Mouse (Mus musculus) CH12.LX (cell line): ENCODE measurements around the gene Aire. TPM values are rescaled to one million over a fixed set of nuclear protein-coding genes. Genes with fewer than 3 reads are reported as not detected.

Experiments used
- DNase-seq: peaks from one replicate; pipeline ENCODE4 v3.0.0-alpha.2; 2013; ENCODE audit errors: extremely low read depth
- H3K27ac ChIP-seq: 2 replicates; pipeline ENCODE4 v1.5.1; 2012; ENCODE audit warnings: low read depth, mild to moderate bottlenecking, control low read depth, moderate library complexity; ENCODE audit not compliant: insufficient read depth
- H3K27me3 ChIP-seq: replicated peaks from 2 replicates; pipeline ENCODE3; 2012; ENCODE audit warnings: inconsistent platforms
- H3K36me3 ChIP-seq, 2 experiments: replicated peaks in 1 of 2; 2 replicates each; pipeline versions ENCODE3 to v1.6.1; 2012; ENCODE audit warnings: inconsistent platforms in 1 of 2, low read length in 1 of 2, mild to moderate bottlenecking in 1 of 2, mixed read lengths in 1 of 2, moderate library complexity in 1 of 2; ENCODE audit not compliant: control insufficient read depth in 1 of 2, insufficient read depth in 1 of 2
- H3K4me1 ChIP-seq, 2 experiments: 2 replicates each; pipeline ENCODE4 v1.6.1; 2012; ENCODE audit warnings: inconsistent platforms in 1 of 2, moderate library complexity in 1 of 2; ENCODE audit not compliant: insufficient read depth in 2 of 2, control insufficient read depth in 1 of 2
- H3K4me2 ChIP-seq: 2 replicates; pipeline ENCODE4 v1.6.1; 2012; ENCODE audit warnings: low read depth, mild to moderate bottlenecking, control low read depth; ENCODE audit not compliant: poor library complexity, insufficient read depth, severe bottlenecking
- H3K4me3 ChIP-seq, 3 experiments: fragments of 150-350 bp in 1 of 3; sonication (generic) in 1 of 3; replicated peaks in 1 of 3; 2 replicates each; pipeline versions ENCODE3 to v1.5.1; 2011 to 2012; ENCODE audit warnings: low read depth in 2 of 3, low read length in 2 of 3, mild to moderate bottlenecking in 2 of 3, moderate library complexity in 2 of 3, control low read depth in 1 of 3, improper control_type of control experiment in 1 of 3, inconsistent platforms in 1 of 3, mixed read lengths in 1 of 3; ENCODE audit not compliant: poor library complexity in 1 of 3
- H3K79me2 ChIP-seq: replicated peaks from 2 replicates; pipeline ENCODE4 v1.6.1; 2012; ENCODE audit warnings: mild to moderate bottlenecking, moderate library complexity; ENCODE audit not compliant: control insufficient read depth, poor library complexity, insufficient read depth, severe bottlenecking; ENCODE audit errors: extremely low read depth
- H3K9ac ChIP-seq: 2 replicates; pipeline ENCODE4 v1.6.1; 2012; ENCODE audit warnings: low read depth, mild to moderate bottlenecking, control low read depth, moderate library complexity; ENCODE audit not compliant: insufficient read depth
- H3K9me3 ChIP-seq: replicated peaks from 2 replicates; pipeline ENCODE3; 2012; ENCODE audit warnings: low read length, inconsistent platforms, mixed read lengths
- BHLHE40 ChIP-seq: IDR thresholded peaks from 2 replicates; pipeline ENCODE4 v1.6.1; 2011; ENCODE audit warnings: mild to moderate bottlenecking, low read depth, low read length, improper control_type of control experiment
- CHD1 ChIP-seq: IDR thresholded peaks from 2 replicates; pipeline ENCODE4 v1.6.1; 2012; ENCODE audit warnings: low read depth, low read length, improper control_type of control experiment, inconsistent platforms
- CHD2 ChIP-seq: IDR thresholded peaks from 2 replicates; pipeline ENCODE4 v1.6.1; 2011; ENCODE audit warnings: low read length, improper control_type of control experiment
- CTCF ChIP-seq, 2 experiments: IDR thresholded peaks in 1 of 2; conservative IDR thresholded peaks in 1 of 2; 2 replicates each; pipeline ENCODE4 v1.5.1; 2011 to 2012; ENCODE audit warnings: low read depth in 2 of 2, low read length in 2 of 2, improper control_type of control experiment in 1 of 2, inconsistent platforms in 1 of 2, mild to moderate bottlenecking in 1 of 2, moderate library complexity in 1 of 2
- E2F4 ChIP-seq: IDR thresholded peaks from 2 replicates; pipeline ENCODE4 v1.6.1; 2011; ENCODE audit warnings: low read depth, low read length, improper control_type of control experiment; ENCODE audit not compliant: insufficient replicate concordance
- ETS1 ChIP-seq: conservative IDR thresholded peaks from 2 replicates; pipeline ENCODE4 v1.6.1; 2012; ENCODE audit warnings: low read depth, mild to moderate bottlenecking, inconsistent platforms, low read length, improper control_type of control experiment, moderate library complexity
- GABPA ChIP-seq: IDR thresholded peaks from 2 replicates; pipeline ENCODE4 v1.6.1; 2012; ENCODE audit warnings: low read depth, low read length, improper control_type of control experiment, inconsistent platforms; ENCODE audit not compliant: insufficient replicate concordance
- HCFC1 ChIP-seq: IDR thresholded peaks from 2 replicates; pipeline ENCODE4 v1.6.1; 2012; ENCODE audit warnings: low read depth, mild to moderate bottlenecking, inconsistent platforms, low read length, improper control_type of control experiment
- IRF4 ChIP-seq: IDR thresholded peaks from 2 replicates; pipeline ENCODE4 v1.6.1; 2014; ENCODE audit warnings: low read depth, mild to moderate bottlenecking, inconsistent platforms, low read length, improper control_type of control experiment
- JUN ChIP-seq: IDR thresholded peaks from 2 replicates; pipeline ENCODE4 v1.6.1; 2011; ENCODE audit warnings: low read depth, mild to moderate bottlenecking, low read length, improper control_type of control experiment, moderate library complexity; ENCODE audit not compliant: insufficient read depth
- JUND ChIP-seq: conservative IDR thresholded peaks from 2 replicates; pipeline ENCODE4 v1.6.1; 2011; ENCODE audit warnings: low read depth, low read length, improper control_type of control experiment
- KAT2A ChIP-seq: IDR thresholded peaks from 2 replicates; pipeline ENCODE4 v1.6.1; 2012; ENCODE audit warnings: low read length, improper control_type of control experiment, inconsistent platforms; ENCODE audit not compliant: insufficient replicate concordance
- MAFK ChIP-seq: IDR thresholded peaks from 2 replicates; pipeline ENCODE4 v1.6.1; 2011; ENCODE audit warnings: low read length, improper control_type of control experiment; ENCODE audit not compliant: insufficient replicate concordance
- MAX ChIP-seq: IDR thresholded peaks from 2 replicates; pipeline ENCODE4 v1.6.1; 2011; ENCODE audit warnings: low read length, improper control_type of control experiment
- MAZ ChIP-seq: IDR thresholded peaks from 2 replicates; pipeline ENCODE4 v1.6.1; 2012; ENCODE audit warnings: low read depth, mild to moderate bottlenecking, inconsistent platforms, low read length, improper control_type of control experiment, moderate library complexity
- MEF2A ChIP-seq: IDR thresholded peaks from 2 replicates; pipeline ENCODE4 v1.6.1; 2014; ENCODE audit warnings: low read depth, mild to moderate bottlenecking, inconsistent platforms, low read length, improper control_type of control experiment, borderline replicate concordance
- MXI1 ChIP-seq: IDR thresholded peaks from 2 replicates; pipeline ENCODE4 v1.6.1; 2011; ENCODE audit warnings: mild to moderate bottlenecking, low read depth, low read length, improper control_type of control experiment
- MYC ChIP-seq: IDR thresholded peaks from 2 replicates; pipeline ENCODE4 v1.6.1; 2011; ENCODE audit warnings: low read depth, mild to moderate bottlenecking, improper control_type of control experiment, low read length
- NRF1 ChIP-seq: IDR thresholded peaks from 2 replicates; pipeline ENCODE4 v1.6.1; 2014; ENCODE audit warnings: low read depth, mild to moderate bottlenecking, inconsistent platforms, low read length, improper control_type of control experiment, moderate library complexity
- PAX5 ChIP-seq: IDR thresholded peaks from 2 replicates; pipeline ENCODE4 v1.6.1; 2012; ENCODE audit warnings: low read length, inconsistent platforms, mixed read lengths
- POLR2A ChIP-seq: IDR thresholded peaks from 2 replicates; pipeline ENCODE4 v1.6.1; 2011; ENCODE audit warnings: low read depth, mild to moderate bottlenecking, improper control_type of control experiment, low read length
- POLR2AphosphoS2 ChIP-seq: IDR thresholded peaks from 2 replicates; pipeline ENCODE4 v1.6.1; 2011; ENCODE audit warnings: low read depth, low read length, improper control_type of control experiment
- RAD21 ChIP-seq: IDR thresholded peaks from 2 replicates; pipeline ENCODE4 v1.6.1; 2011; ENCODE audit warnings: low read depth, mild to moderate bottlenecking, low read length, improper control_type of control experiment, moderate library complexity
- RCOR1 ChIP-seq: conservative IDR thresholded peaks from 2 replicates; pipeline ENCODE4 v1.6.1; 2012; ENCODE audit warnings: low read depth, mild to moderate bottlenecking, inconsistent platforms, low read length, improper control_type of control experiment
- SIN3A ChIP-seq: IDR thresholded peaks from 2 replicates; pipeline ENCODE4 v1.6.1; 2012; ENCODE audit warnings: low read length, improper control_type of control experiment, inconsistent platforms
- SMC3 ChIP-seq: IDR thresholded peaks from 2 replicates; pipeline ENCODE4 v1.6.1; 2011; ENCODE audit warnings: low read depth, low read length, improper control_type of control experiment
- TBP ChIP-seq: conservative IDR thresholded peaks from 2 replicates; pipeline ENCODE4 v1.6.1; 2011; ENCODE audit warnings: low read depth, low read length, improper control_type of control experiment
- TCF12 ChIP-seq: IDR thresholded peaks from 2 replicates; pipeline ENCODE4 v1.6.1; 2014; ENCODE audit warnings: low read depth, mild to moderate bottlenecking, inconsistent platforms, low read length, improper control_type of control experiment
- USF2 ChIP-seq: conservative IDR thresholded peaks from 2 replicates; pipeline ENCODE4 v1.6.1; 2011; ENCODE audit warnings: low read depth, low read length, improper control_type of control experiment
- ZC3H11A ChIP-seq: IDR thresholded peaks from 2 replicates; pipeline ENCODE4 v1.6.1; 2012; ENCODE audit warnings: low read depth, mild to moderate bottlenecking, inconsistent platforms, low read length, improper control_type of control experiment
- ZKSCAN1 ChIP-seq: IDR thresholded peaks from 2 replicates; pipeline ENCODE4 v1.6.1; 2012; ENCODE audit warnings: low read depth, inconsistent platforms, low read length, improper control_type of control experiment, borderline replicate concordance
- ZMIZ1 ChIP-seq: IDR thresholded peaks from 2 replicates; pipeline ENCODE4 v1.6.1; 2012; ENCODE audit warnings: low read depth, mild to moderate bottlenecking, inconsistent platforms, low read length, improper control_type of control experiment
- ZNF384 ChIP-seq: IDR thresholded peaks from 2 replicates; pipeline ENCODE4 v1.6.1; 2012; ENCODE audit warnings: low read depth, low read length, improper control_type of control experiment, inconsistent platforms
- dilution Hi-C: fragments of 300-500 bp; cut with MboI; formaldehyde crosslinking; loops from 2 replicates; pipeline ENCODE4 v1.14.3; 2020; ENCODE audit warnings: low sequenced_read_pairs; ENCODE audit not compliant: extremely low pct_unique_long_range_greater_than_20kb, extremely low pct_ligation_motif_present
- in situ Hi-C: fragments of 300-500 bp; cut with MboI; formaldehyde crosslinking; loops from 3 replicates; pipeline ENCODE4 v1.14.3; 2019; ENCODE audit warnings: low sequenced_read_pairs, low pct_ligation_motif_present, low pct_unique_long_range_greater_than_20kb, mixed read lengths
- polyA plus RNA-seq: library from polyadenylated mRNA; unstranded; fragments of >175 nt; gene quantifications from 2 replicates; pipeline ENCODE4 v1.2.1, GENCODE M21; 2012; ENCODE audit warnings: low read depth; ENCODE audit not compliant: insufficient read length
- total RNA-seq, 2 experiments: library from RNA; depleted of rRNA; stranded (reverse); fragments of 300-350 nt in 1 of 2; fragments of >200 nt in 1 of 2; gene quantifications; 2 replicates each; pipeline ENCODE4 v1.2.3; 2012 to 2014

Gene Aire
- total and polyA plus RNA-seq, 3 experiments: 0.16 to 0.17 TPM; not detected in 1

DNA sequence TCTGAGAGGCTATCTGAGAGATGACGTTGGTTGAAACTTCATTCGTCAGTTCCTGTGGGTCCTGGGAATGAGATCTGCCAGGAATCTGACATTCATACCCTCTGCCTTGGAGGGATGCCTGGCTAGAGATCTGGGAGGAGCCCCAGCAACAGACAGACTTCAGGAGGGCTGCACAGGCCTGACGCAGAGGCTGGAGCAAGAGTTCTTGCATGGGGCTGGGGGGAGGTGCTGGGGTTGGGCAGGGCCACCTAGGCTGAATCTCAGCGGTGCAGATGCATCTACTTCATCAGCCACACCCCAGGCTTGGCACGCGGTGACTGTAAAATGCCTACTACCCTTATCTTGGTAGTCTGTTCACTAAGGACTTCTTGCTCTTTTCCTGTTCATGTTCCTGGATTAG is 46.8 kb upstream of the Aire start:
- H3K4me3 ChIP-seq: no peak overlapping the region
- H3K4me2 ChIP-seq: no peak overlapping the region
- no peaks in the 10 kb centered on the region for H3K79me2 ChIP-seq
- TF ChIP-seq RCOR1 (no peak), MAX (no peak), POLR2AphosphoS2 (no peak)
- H3K36me3 ChIP-seq: no peaks in the 10 kb centered on the region
- H3K27me3 ChIP-seq: peaks cover 56% of the 10 kb centered on the region
- in situ Hi-C loops (loop anchor here (10.0 kb wide), 1 partner anchor 55 kb away; no protein-coding TSS in a partner anchor), dilution Hi-C loops (no loop called here)
- H3K9ac ChIP-seq: no peak overlapping the region
- peaks cover 35 to 77% of the 10 kb centered on the region in 2 experiments for H3K4me1 ChIP-seq
- no peak for DNase-seq
- H3K9me3 ChIP-seq: peaks cover 8% of the 10 kb centered on the region
- no peak overlapping the region for H3K27ac ChIP-seq

DNA sequence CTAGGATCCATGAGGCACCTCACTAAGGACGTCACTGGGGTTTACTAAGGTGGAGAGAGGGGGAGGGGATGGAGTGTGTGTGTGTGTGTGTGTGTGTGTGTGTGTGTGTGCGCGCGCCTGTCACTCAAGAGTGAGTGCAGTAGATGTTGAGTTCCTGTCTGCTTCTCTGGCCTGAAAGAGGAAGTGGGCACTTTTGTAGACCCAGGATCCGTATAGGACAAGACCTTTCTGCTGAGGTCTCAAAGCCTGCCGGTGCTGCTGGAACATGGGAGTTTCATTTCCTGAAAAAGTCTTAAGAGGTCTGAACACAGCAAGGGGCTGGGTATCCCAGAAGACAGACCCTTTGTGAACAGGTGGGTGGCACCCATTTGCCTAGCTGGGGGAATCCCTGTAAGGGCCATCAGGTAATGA is 43.7 kb upstream of the Aire start:
- in situ Hi-C loops: no loop called here
- peaks cover 4% of the 10 kb centered on the region for H3K9me3 ChIP-seq
- dilution Hi-C loops: no loop called here
- peaks cover 38% of the 10 kb centered on the region for H3K27me3 ChIP-seq
- peaks cover 26 to 58% of the 10 kb centered on the region in 2 experiments for H3K4me1 ChIP-seq
- H3K27ac ChIP-seq: peak overlapping the region; percentile 90
- no peaks in the 10 kb centered on the region for H3K79me2 ChIP-seq
- peak; percentile 96 for DNase-seq
- no peak overlapping the region for H3K4me3 ChIP-seq
- peak overlapping the region; percentile 83 for H3K4me2 ChIP-seq
- no peaks in the 10 kb centered on the region for H3K36me3 ChIP-seq
- H3K9ac ChIP-seq: no peak overlapping the region
- TF ChIP-seq CHD1: no peak
- no peak for TF ChIP-seq CTCF (conservative IDR thresholded peaks at IDR 0.05 in 1 of 2, IDR thresholded peaks at IDR 0.05 in 1 of 2; ENCODE audit: low read depth in 2 of 2, low read length in 2 of 2)
- 0 out of 2 replicates have a peak, but pooled peaks have one; percentile 61 for TF ChIP-seq KAT2A
- TF ChIP-seq MAFK: peak; percentile 81
- peak; percentile 22; the same call in 1 of the 2 replicates for TF ChIP-seq JUND
- peak; percentile 91 for TF ChIP-seq TCF12
- TF ChIP-seq ZNF384: no peak
- peak; percentile 50 for TF ChIP-seq HCFC1
- TF ChIP-seq POLR2AphosphoS2: no peak
- peak; percentile 70; the same call in 1 of the 2 replicates for TF ChIP-seq MAZ
- TF ChIP-seq TBP: no peak
- TF ChIP-seq ETS1: peak; percentile 92
- TF ChIP-seq ZMIZ1: no peak
- TF ChIP-seq GABPA: no peak
- 0 out of 2 replicates have a peak, but pooled peaks have one; percentile 51 for TF ChIP-seq MYC
- TF ChIP-seq SIN3A: peak; percentile 33
- no peak; the same call in 1 of the 2 replicates for TF ChIP-seq MXI1
- peak; percentile 87 for TF ChIP-seq MEF2A
- TF ChIP-seq SMC3: peak; percentile 25
- TF ChIP-seq NRF1: peak; percentile 60
- TF ChIP-seq USF2: 0 out of 2 replicates have a peak, but pooled peaks have one; percentile 9
- peak; percentile 96 for TF ChIP-seq RCOR1
- no peak for TF ChIP-seq E2F4
- TF ChIP-seq RAD21: no peak; the same call in none of the 2 replicates
- no peak for TF ChIP-seq ZC3H11A
- TF ChIP-seq POLR2A: 0 out of 2 replicates have a peak, but pooled peaks have one; percentile 13
- TF ChIP-seq PAX5: no peak
- peak; percentile 36; the same call in 1 of the 2 replicates for TF ChIP-seq JUN
- no peak for TF ChIP-seq ZKSCAN1
- peak; percentile 93 for TF ChIP-seq CHD2
- peak; percentile 99 for TF ChIP-seq IRF4
- peak; percentile 89 for TF ChIP-seq BHLHE40
